ENCODE assay signal across 20 mouse cellular contexts in the genomic region with DNA sequence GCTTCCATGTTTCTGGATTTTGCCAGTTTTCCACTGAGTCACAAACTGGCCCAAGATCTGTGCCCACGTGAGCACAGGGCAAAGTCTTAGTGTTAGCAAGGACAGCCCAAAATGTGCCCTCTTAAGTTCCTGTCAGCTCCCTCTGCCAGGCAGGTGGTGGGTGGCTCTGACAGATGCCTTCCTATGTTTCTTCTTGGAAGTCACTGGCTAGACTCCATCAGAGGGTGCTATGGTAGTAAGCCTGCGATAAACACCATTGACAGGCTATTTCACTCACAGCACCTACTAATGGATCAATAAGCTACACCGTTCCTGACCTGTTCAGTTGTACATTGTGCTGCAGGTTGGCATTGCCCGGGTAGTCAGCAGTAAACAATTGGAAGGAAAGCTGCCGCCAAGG.
DNase-seq lines count a peak whose midpoint lies in the region; TF ChIP-seq lines count a peak whose summit lies in the region.
"Had no signal": no experiment of that assay in that cellular context is flagged by ENCODE, and none has a peak within 500 bp of the region (broad histone marks: within the 10 kb centered on the region; RNA-seq: fewer than 3 reads in every experiment).

No protein-coding gene starts in this region.

- no peak overlapping the region for H3K9ac ChIP-seq in heart, adult 2 months (ENCODE audit: low read depth, low read length)
- H3K9ac ChIP-seq: embryonic facial prominence, embryonic 15.5 days; hindbrain, embryonic 14.5 days; intestine, embryonic 15.5 days had no signal

- H3K27ac ChIP-seq in heart, adult 2 months = peak overlapping the region; percentile 59
- H3K27ac ChIP-seq: embryonic facial prominence, embryonic 15.5 days; forebrain, embryonic 10.5 days; hindbrain, embryonic 10.5 days; hindbrain, embryonic 14.5 days; intestine, embryonic 15.5 days had no signal

- H3K36me3 ChIP-seq in heart, adult 2 months (ENCODE audit: control insufficient read depth, insufficient read depth, low read length) = peaks cover 44% of the 10 kb centered on the region
- H3K36me3 ChIP-seq: embryonic facial prominence, embryonic 15.5 days; forebrain, embryonic 10.5 days; hindbrain, embryonic 10.5 days; intestine, embryonic 15.5 days had no signal

- H3K4me1 ChIP-seq in heart, adult 2 months (ENCODE audit: control insufficient read depth, insufficient read depth, low read length) = peaks cover 27% of the 10 kb centered on the region
- H3K4me1 ChIP-seq: embryonic facial prominence, embryonic 15.5 days; intestine, embryonic 15.5 days had no signal

- no peak for TF ChIP-seq CTCF in heart, adult 2 months (IDR thresholded peaks at IDR 0.05)

- TF ChIP-seq EP300 in heart, adult 2 months (IDR thresholded peaks at IDR 0.05; ENCODE audit: insufficient read depth, low read depth, low read length) = 0 out of 2 replicates have a peak, but pooled peaks have one; percentile 38

- no peak for TF ChIP-seq POLR2A in heart, adult 2 months (IDR thresholded peaks at IDR 0.05; ENCODE audit: insufficient read depth, low read depth, low read length)

- peak in 1 of 2 experiments; percentile 17 for DNase-seq in heart, adult 2 months
- no peak for DNase-seq in heart, postnatal 25 days (ENCODE audit: low spot score)
- peak; percentile 30 for DNase-seq in kidney, adult 9 months
- no peak for DNase-seq in kidney, postnatal 10 days
- DNase-seq in right cerebral cortex, postnatal 14 days = peak; percentile 1
- DNase-seq in right cerebral cortex, postnatal 25 days = no peak
- DNase-seq: adrenal gland, postnatal 25 days; cerebellum, adult 11 months; cerebellum, adult 8-10 months; cerebellum, postnatal 14 days; embryo, embryonic 11 days; gastrocnemius, postnatal 10 days had no signal

- peaks cover 3% of the 10 kb centered on the region for H3K79me2 ChIP-seq in heart, adult 2 months (replicated peaks; ENCODE audit: control insufficient read depth, insufficient read depth, low read length)

- intact Hi-C loops in heart, adult 2 months (cut with DNase I) = no loop called here
- intact Hi-C loops in heart, postnatal 25 days (cut with DNase I) = no loop called here

- no peaks in the 10 kb centered on the region for H3K27me3 ChIP-seq in heart, adult 2 months (ENCODE audit: control insufficient read depth, insufficient read depth, low read length)
- H3K27me3 ChIP-seq: CH12.LX; embryonic facial prominence, embryonic 15.5 days; intestine, embryonic 15.5 days; Patski had no signal

- 60% methylated on average over 5 of the region's 5 CpGs for WGBS in heart, adult 2 months

- H3K4me3 ChIP-seq in heart, adult 2 months = no peak overlapping the region
- H3K4me3 ChIP-seq: embryonic facial prominence, embryonic 15.5 days; erythroblast, embryonic 14.5 days; forebrain, embryonic 10.5 days; hindbrain, embryonic 10.5 days; intestine, embryonic 15.5 days had no signal

Comparison
In these comparisons a context has a peak if more than half of its experiments do, and no peak if none do; other contexts are left out.
1. DNase-seq: peak in kidney, adult 9 months (single experiment) and right cerebral cortex, postnatal 14 days (single experiment); none in heart, postnatal 25 days (single experiment), kidney, postnatal 10 days (single experiment) and right cerebral cortex, postnatal 25 days (single experiment).